Mouse (Mus musculus): ENCODE measurements around the gene Alad. TPM values are rescaled to one million over a fixed set of nuclear protein-coding genes. Genes with fewer than 3 reads are reported as not detected.

The Alad gene
- polyA plus RNA-seq, 1 experiment, result 75.9 TPM

- peaks cover 4% of the 10 kb centered on the region for H3K4me1 ChIP-seq (replicated peaks; ENCODE audit: control insufficient read depth, insufficient read depth, low read length)
- no peak for TF ChIP-seq POLR2A (IDR thresholded peaks at IDR 0.05; ENCODE audit: control insufficient read depth, extremely low read depth, insufficient read depth, low read length, poor library complexity)
- TF ChIP-seq CTCF (IDR thresholded peaks at IDR 0.05; ENCODE audit: borderline replicate concordance, control insufficient read depth, extremely low read depth, insufficient read depth, low read length, poor library complexity), result no peak
- no peak overlapping the region for H3K4me3 ChIP-seq (ENCODE audit: control insufficient read depth, insufficient read depth, low read length)
- no peak for DNase-seq
- 25% methylated on average over 8 of the region's 8 CpGs for WGBS
- H3K27me3 ChIP-seq (ENCODE audit: control insufficient read depth, insufficient read depth, low read length), result no peaks in the 10 kb centered on the region
- H3K36me3 ChIP-seq (ENCODE audit: control insufficient read depth, insufficient read depth, low read length), result no peaks in the 10 kb centered on the region
- H3K27ac ChIP-seq (ENCODE audit: control insufficient read depth, insufficient read depth, low read length), result no peak overlapping the region
Measured at GRCm38 (mm10) chr4:62496815-62497214, 22.9 kb downstream of the Alad start.

- Histone ChIP-seq H3K4me1 (replicated peaks; ENCODE audit: control insufficient read depth, insufficient read depth, low read length) (no peaks in the 10 kb centered on the region), H3K36me3 (ENCODE audit: control insufficient read depth, insufficient read depth, low read length) (no peaks in the 10 kb centered on the region), H3K27ac (ENCODE audit: control insufficient read depth, insufficient read depth, low read length) (no peak overlapping the region), H3K4me3 (ENCODE audit: control insufficient read depth, insufficient read depth, low read length) (no peak overlapping the region), H3K27me3 (ENCODE audit: control insufficient read depth, insufficient read depth, low read length) (no peaks in the 10 kb centered on the region)
- TF ChIP-seq POLR2A (IDR thresholded peaks at IDR 0.05; ENCODE audit: control insufficient read depth, extremely low read depth, insufficient read depth, low read length, poor library complexity), result no peak
- no peak for TF ChIP-seq CTCF (IDR thresholded peaks at IDR 0.05; ENCODE audit: borderline replicate concordance, control insufficient read depth, extremely low read depth, insufficient read depth, low read length, poor library complexity)
- no peak for DNase-seq
- WGBS, result 94% methylated on average over 8 of the region's 8 CpGs
Measured at GRCm38 (mm10) chr4:62495946-62496345, 23.8 kb downstream of the Alad start.

- H3K27ac ChIP-seq (ENCODE audit: control insufficient read depth, insufficient read depth, low read length), result no peak overlapping the region
- H3K27me3 ChIP-seq (ENCODE audit: control insufficient read depth, insufficient read depth, low read length), result no peaks in the 10 kb centered on the region
- H3K4me3 ChIP-seq (ENCODE audit: control insufficient read depth, insufficient read depth, low read length), result no peak overlapping the region
- H3K4me1 ChIP-seq (replicated peaks; ENCODE audit: control insufficient read depth, insufficient read depth, low read length), result no peaks in the 10 kb centered on the region
- no peak for TF ChIP-seq CTCF (IDR thresholded peaks at IDR 0.05; ENCODE audit: borderline replicate concordance, control insufficient read depth, extremely low read depth, insufficient read depth, low read length, poor library complexity)
- TF ChIP-seq POLR2A (IDR thresholded peaks at IDR 0.05; ENCODE audit: control insufficient read depth, extremely low read depth, insufficient read depth, low read length, poor library complexity), result no peak
- DNase-seq, result no peak
- 48% methylated on average over 9 of the region's 9 CpGs for WGBS
- H3K36me3 ChIP-seq (ENCODE audit: control insufficient read depth, insufficient read depth, low read length), result no peaks in the 10 kb centered on the region
Measured at GRCm38 (mm10) chr4:62494230-62494629, 25.5 kb downstream of the Alad start.

GRCm38 (mm10) chr4:62492682-62493081 lies 27.0 kb downstream of the Alad start:
- no peaks in the 10 kb centered on the region for H3K27me3 ChIP-seq (ENCODE audit: control insufficient read depth, insufficient read depth, low read length)
- TF ChIP-seq POLR2A (IDR thresholded peaks at IDR 0.05; ENCODE audit: control insufficient read depth, extremely low read depth, insufficient read depth, low read length, poor library complexity), result no peak
- TF ChIP-seq CTCF (IDR thresholded peaks at IDR 0.05; ENCODE audit: borderline replicate concordance, control insufficient read depth, extremely low read depth, insufficient read depth, low read length, poor library complexity), result no peak
- H3K36me3 ChIP-seq (ENCODE audit: control insufficient read depth, insufficient read depth, low read length), result no peaks in the 10 kb centered on the region
- DNase-seq, result no peak
- H3K4me1 ChIP-seq (replicated peaks; ENCODE audit: control insufficient read depth, insufficient read depth, low read length), result no peaks in the 10 kb centered on the region
- H3K27ac ChIP-seq (ENCODE audit: control insufficient read depth, insufficient read depth, low read length), result no peak overlapping the region
- WGBS, result 85% methylated on average over 2 of the region's 2 CpGs
- H3K4me3 ChIP-seq (ENCODE audit: control insufficient read depth, insufficient read depth, low read length), result no peak overlapping the region

GRCm38 (mm10) chr4:62487914-62488313 lies 31.8 kb downstream of the Alad start:
- H3K27me3 ChIP-seq (ENCODE audit: control insufficient read depth, insufficient read depth, low read length), result no peaks in the 10 kb centered on the region
- TF ChIP-seq POLR2A (IDR thresholded peaks at IDR 0.05; ENCODE audit: control insufficient read depth, extremely low read depth, insufficient read depth, low read length, poor library complexity) (no peak), CTCF (IDR thresholded peaks at IDR 0.05; ENCODE audit: borderline replicate concordance, control insufficient read depth, extremely low read depth, insufficient read depth, low read length, poor library complexity) (no peak)
- H3K27ac ChIP-seq (ENCODE audit: control insufficient read depth, insufficient read depth, low read length), result no peak overlapping the region
- H3K36me3 ChIP-seq (ENCODE audit: control insufficient read depth, insufficient read depth, low read length), result no peaks in the 10 kb centered on the region
- 94% methylated on average over 2 of the region's 2 CpGs for WGBS
- no peak overlapping the region for H3K4me3 ChIP-seq (ENCODE audit: control insufficient read depth, insufficient read depth, low read length)
- no peak for DNase-seq
- peaks cover 11% of the 10 kb centered on the region for H3K4me1 ChIP-seq (replicated peaks; ENCODE audit: control insufficient read depth, insufficient read depth, low read length)

GRCm38 (mm10) chr4:62487172-62487571 lies 32.5 kb downstream of the Alad start:
- Histone ChIP-seq H3K36me3 (ENCODE audit: control insufficient read depth, insufficient read depth, low read length) (no peaks in the 10 kb centered on the region), H3K4me1 (replicated peaks; ENCODE audit: control insufficient read depth, insufficient read depth, low read length) (peaks cover 11% of the 10 kb centered on the region), H3K27ac (ENCODE audit: control insufficient read depth, insufficient read depth, low read length) (no peak overlapping the region), H3K4me3 (ENCODE audit: control insufficient read depth, insufficient read depth, low read length) (no peak overlapping the region), H3K27me3 (ENCODE audit: control insufficient read depth, insufficient read depth, low read length) (no peaks in the 10 kb centered on the region)
- 91% methylated on average over 5 of the region's 5 CpGs for WGBS
- TF ChIP-seq CTCF (IDR thresholded peaks at IDR 0.05; ENCODE audit: borderline replicate concordance, control insufficient read depth, extremely low read depth, insufficient read depth, low read length, poor library complexity) (no peak), POLR2A (IDR thresholded peaks at IDR 0.05; ENCODE audit: control insufficient read depth, extremely low read depth, insufficient read depth, low read length, poor library complexity) (no peak)
- DNase-seq, result no peak

- H3K4me1 ChIP-seq (replicated peaks; ENCODE audit: control insufficient read depth, insufficient read depth, low read length), result peaks cover 11% of the 10 kb centered on the region
- no peaks in the 10 kb centered on the region for H3K36me3 ChIP-seq (ENCODE audit: control insufficient read depth, insufficient read depth, low read length)
- no peaks in the 10 kb centered on the region for H3K27me3 ChIP-seq (ENCODE audit: control insufficient read depth, insufficient read depth, low read length)
- DNase-seq, result no peak
- H3K4me3 ChIP-seq (ENCODE audit: control insufficient read depth, insufficient read depth, low read length), result no peak overlapping the region
- no peak overlapping the region for H3K27ac ChIP-seq (ENCODE audit: control insufficient read depth, insufficient read depth, low read length)
- 95% methylated on average over 15 of the region's 15 CpGs for WGBS
- TF ChIP-seq CTCF (IDR thresholded peaks at IDR 0.05; ENCODE audit: borderline replicate concordance, control insufficient read depth, extremely low read depth, insufficient read depth, low read length, poor library complexity) (no peak), POLR2A (IDR thresholded peaks at IDR 0.05; ENCODE audit: control insufficient read depth, extremely low read depth, insufficient read depth, low read length, poor library complexity) (no peak)
Measured at GRCm38 (mm10) chr4:62486162-62486696, 33.5 kb downstream of the Alad start.

Measured in thymus, adult 2 months (tissue).